Mouse (Mus musculus) left cerebral cortex, adult 2 months (tissue): ENCODE data around the gene Rbfox1. TPM values are rescaled to one million over a fixed set of nuclear protein-coding genes. Genes with fewer than 3 reads are reported as not detected.

Source experiments
- DNase-seq, 2 experiments: peaks; one replicate each; pipeline ENCODE4 v3.0.0; 2021 to 2022; ENCODE audit warnings: low spot score in 2 of 2, mixed read lengths in 1 of 2; ENCODE audit errors: extremely low spot score in 1 of 2
- H3K27ac ChIP-seq: fragments of 200-600 bp; 2 replicates; pipeline ENCODE4 v1.8.1; 2022
- H3K4me3 ChIP-seq: fragments of 200-600 bp; 2 replicates; pipeline ENCODE4 v1.8.1; 2022
- CTCF ChIP-seq: fragments of 200-600 bp; IDR thresholded peaks from 2 replicates; pipeline ENCODE4 v1.8.1; 2022; ENCODE audit warnings: antibody characterized with exemption, mild to moderate bottlenecking, moderate library complexity
- intact Hi-C: fragments of 180-260 bp; cut with DNase I; formaldehyde crosslinking; loops from one replicate; pipeline ENCODE4 v1.15.1; 2025
- total RNA-seq, 2 experiments: library from RNA; stranded (reverse); gene quantifications; 2 replicates each; pipeline ENCODE4 v1.2.3; 2021

Rbfox1 gene
- total RNA-seq, 2 experiments from 2014 or later, result 330 to 336 TPM

- TF ChIP-seq CTCF, result no peak
- Histone ChIP-seq H3K27ac (no peak overlapping the region), H3K4me3 (no peak overlapping the region)
- DNase-seq, result no peak
- intact Hi-C loops, result no loop called here
These were observed 1260.3 kb downstream of the Rbfox1 start for GRCm38 (mm10) chr16:7145505-7145904.

- TF ChIP-seq CTCF, result no peak
- DNase-seq, result no peak
- intact Hi-C loops, result no loop called here
- no peak overlapping the region for H3K4me3 ChIP-seq
- no peak overlapping the region for H3K27ac ChIP-seq
These were observed 1261.3 kb downstream of the Rbfox1 start for GRCm38 (mm10) chr16:7146454-7146853.

GRCm38 (mm10) chr16:7147884-7148283, 1262.7 kb downstream of the Rbfox1 start:
- no peak overlapping the region for H3K4me3 ChIP-seq
- TF ChIP-seq CTCF, result no peak
- intact Hi-C loops, result no loop called here
- H3K27ac ChIP-seq, result no peak overlapping the region
- no peak for DNase-seq

GRCm38 (mm10) chr16:7149106-7149899, 1264.1 kb downstream of the Rbfox1 start:
- no peak overlapping the region for H3K4me3 ChIP-seq
- no peak for TF ChIP-seq CTCF
- intact Hi-C loops, result no loop called here
- no peak overlapping the region for H3K27ac ChIP-seq
- DNase-seq, result no peak

GRCm38 (mm10) chr16:7150201-7150791, 1265.1 kb downstream of the Rbfox1 start:
- no peak overlapping the region for H3K4me3 ChIP-seq
- no peak overlapping the region for H3K27ac ChIP-seq
- no peak for DNase-seq
- no peak for TF ChIP-seq CTCF
- intact Hi-C loops, result no loop called here

GRCm38 (mm10) chr16:7152401-7152800, 1267.2 kb downstream of the Rbfox1 start:
- intact Hi-C loops, result no loop called here
- TF ChIP-seq CTCF, result no peak
- no peak overlapping the region for H3K4me3 ChIP-seq
- no peak overlapping the region for H3K27ac ChIP-seq
- DNase-seq, result no peak

- intact Hi-C loops, result loop anchor here (5.0 kb wide), 1 partner anchor 123 kb away; no protein-coding TSS in a partner anchor
- no peak overlapping the region for H3K4me3 ChIP-seq
- no peak for TF ChIP-seq CTCF
- no peak overlapping the region for H3K27ac ChIP-seq
- DNase-seq, result no peak
These were observed 1269.5 kb downstream of the Rbfox1 start for GRCm38 (mm10) chr16:7154671-7155070.

- no peak for DNase-seq
- Histone ChIP-seq H3K27ac (no peak overlapping the region), H3K4me3 (no peak overlapping the region)
- intact Hi-C loops, result loop anchor here (5.0 kb wide), 1 partner anchor 118 kb away; no protein-coding TSS in a partner anchor
- TF ChIP-seq CTCF, result no peak
These were observed 1274.0 kb downstream of the Rbfox1 start for GRCm38 (mm10) chr16:7158856-7159826.

GRCm38 (mm10) chr16:7159827-7160217, 1274.7 kb downstream of the Rbfox1 start:
- intact Hi-C loops, result loop anchor here (5.0 kb wide), 1 partner anchor 117 kb away; no protein-coding TSS in a partner anchor
- no peak for DNase-seq
- no peak for TF ChIP-seq CTCF
- H3K4me3 ChIP-seq, result no peak overlapping the region
- H3K27ac ChIP-seq, result no peak overlapping the region

- Histone ChIP-seq H3K27ac (no peak overlapping the region), H3K4me3 (no peak overlapping the region)
- no peak for TF ChIP-seq CTCF
- intact Hi-C loops, result no loop called here
- DNase-seq, result no peak
These were observed 1277.0 kb downstream of the Rbfox1 start for GRCm38 (mm10) chr16:7162168-7162567.

- DNase-seq, result no peak
- Histone ChIP-seq H3K27ac (no peak overlapping the region), H3K4me3 (no peak overlapping the region)
- no peak for TF ChIP-seq CTCF
- intact Hi-C loops, result no loop called here
These were observed 1278.5 kb downstream of the Rbfox1 start for GRCm38 (mm10) chr16:7163688-7164087.

GRCm38 (mm10) chr16:7164153-7164737, 1279.1 kb downstream of the Rbfox1 start:
- TF ChIP-seq CTCF, result no peak
- Histone ChIP-seq H3K4me3 (no peak overlapping the region), H3K27ac (no peak overlapping the region)
- intact Hi-C loops, result no loop called here
- DNase-seq, result no peak
